Mouse (Mus musculus): ENCODE data around the gene Ube4b.
"Not testable (repeated sequence)": the region's sequence is repeated elsewhere in the genome, so short reads cannot be mapped to it uniquely, and the experiment has no call there.

The Ube4b gene

GRCm38 (mm10) chr4:149440576-149440975 lies 14.0 kb upstream of the Ube4b start:
- in situ Hi-C loops (cut with MboI, MseI) = no loop called here

GRCm38 (mm10) chr4:149431887-149432286 lies 5.3 kb upstream of the Ube4b start:
- in situ Hi-C loops (cut with MboI, MseI) = not testable (repeated sequence)

DNA sequence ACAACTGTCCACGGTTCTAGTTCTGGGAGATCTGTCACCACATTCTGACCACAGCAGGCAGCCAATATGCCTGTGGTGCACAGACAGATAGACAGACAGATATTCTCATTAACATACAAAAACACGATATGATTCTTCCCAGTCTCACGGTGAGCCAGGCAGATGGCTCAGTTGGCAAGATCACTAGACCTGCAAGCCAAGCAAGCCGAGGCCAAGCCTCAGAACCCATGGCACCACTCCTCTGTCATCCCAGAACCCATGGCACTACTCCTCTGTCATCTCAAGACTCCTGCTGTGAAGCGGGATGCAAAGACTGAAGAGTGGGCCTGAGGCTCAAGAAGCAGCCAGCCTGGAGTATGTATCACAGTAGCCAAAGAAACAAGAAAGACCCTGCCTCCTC lies 3.0 kb upstream of the Ube4b start:
- in situ Hi-C loops (cut with MboI, MseI) = no loop called here

DNA sequence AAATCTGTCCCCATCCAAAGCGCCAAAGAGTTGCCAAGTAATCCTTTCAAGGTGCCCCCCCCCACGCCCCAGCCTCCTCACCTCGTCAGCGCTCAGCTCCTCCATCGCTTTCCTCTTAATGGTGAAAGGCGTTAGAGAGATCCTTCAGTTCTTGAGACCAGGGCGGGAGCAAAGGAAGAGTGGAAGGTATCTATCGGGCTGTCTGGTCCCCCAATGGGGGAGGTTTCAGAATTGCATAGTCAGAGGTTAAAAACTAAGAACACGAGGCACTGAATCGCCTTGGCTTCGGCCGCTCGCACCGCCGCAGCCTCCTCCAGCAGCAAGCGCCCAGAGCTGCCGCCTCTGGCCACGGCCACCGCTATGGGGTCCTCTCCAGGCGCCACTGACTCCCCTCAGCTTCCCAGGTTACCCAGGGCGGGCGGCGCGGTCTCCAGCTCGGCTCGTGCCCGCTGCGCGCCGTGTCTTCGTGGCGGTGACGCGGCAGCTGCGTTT lies 702 bp downstream of the Ube4b start:
- in situ Hi-C loops (cut with MboI, MseI) = no loop called here

DNA sequence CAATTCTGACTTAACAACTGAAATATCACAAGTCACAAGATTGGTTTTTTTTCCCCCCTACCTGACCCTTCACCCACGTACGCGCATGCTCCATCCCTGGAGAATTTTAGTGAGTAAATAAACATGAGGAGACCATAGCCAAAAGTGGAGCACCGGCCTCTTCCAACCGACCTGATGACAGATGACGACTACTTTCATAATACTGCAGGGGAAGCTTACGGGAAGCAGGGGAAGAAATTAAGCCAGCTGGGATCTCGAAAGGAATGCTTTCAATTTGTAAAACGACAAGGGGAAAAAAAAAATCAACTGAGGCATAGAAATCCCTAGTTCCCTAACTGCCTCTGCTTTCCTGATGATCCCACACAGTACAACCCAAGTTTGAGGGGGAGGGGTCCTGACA lies 1.8 kb downstream of the Ube4b start:
- in situ Hi-C loops (cut with MboI, MseI) = no loop called here

DNA sequence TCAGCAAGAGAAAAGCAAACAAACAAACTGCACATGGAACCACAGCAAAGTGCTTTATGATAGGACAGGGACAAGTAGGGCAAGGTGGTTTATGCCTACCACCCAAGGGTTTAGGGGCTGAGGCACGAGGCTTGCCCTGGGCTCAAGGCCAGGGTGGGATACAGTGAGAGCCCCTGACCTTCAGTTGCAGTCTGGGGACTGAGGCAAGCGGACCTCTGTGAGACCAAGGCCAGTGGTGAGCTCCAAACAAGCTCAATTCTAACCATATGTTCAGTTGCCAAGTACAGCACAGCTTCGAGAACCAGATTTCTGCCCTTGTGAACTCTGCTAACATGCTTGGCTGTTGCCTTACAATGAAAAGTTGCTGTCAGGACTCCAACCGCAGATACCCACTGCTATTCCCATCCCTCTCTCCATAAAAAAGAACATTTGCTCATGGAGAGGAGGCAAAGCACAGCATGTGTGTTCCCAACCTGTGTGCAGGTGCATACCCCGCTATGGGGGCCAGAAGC lies 8.6 kb downstream of the Ube4b start:
- in situ Hi-C loops (cut with MboI, MseI) = no loop called here

DNA sequence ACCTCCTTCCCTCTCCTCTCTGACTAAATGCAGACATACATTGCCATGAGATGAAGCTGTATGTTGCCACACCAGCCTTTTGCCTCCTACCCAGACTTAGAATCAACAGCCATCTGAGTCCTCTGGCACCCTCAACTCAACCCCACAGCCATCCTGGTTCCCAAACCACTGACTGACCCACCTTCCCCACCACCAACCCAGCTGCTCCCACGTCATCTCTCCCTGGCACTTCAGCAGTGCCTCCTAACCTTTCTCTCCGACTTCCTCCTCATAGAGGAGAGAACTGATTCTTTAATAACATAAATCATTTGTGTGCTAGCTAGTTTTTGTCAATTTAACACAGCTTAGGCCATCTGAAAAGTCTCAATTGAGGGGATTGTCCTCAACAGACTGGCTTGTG lies 9.6 kb downstream of the Ube4b start:
- in situ Hi-C loops (cut with MboI, MseI) = no loop called here

DNA sequence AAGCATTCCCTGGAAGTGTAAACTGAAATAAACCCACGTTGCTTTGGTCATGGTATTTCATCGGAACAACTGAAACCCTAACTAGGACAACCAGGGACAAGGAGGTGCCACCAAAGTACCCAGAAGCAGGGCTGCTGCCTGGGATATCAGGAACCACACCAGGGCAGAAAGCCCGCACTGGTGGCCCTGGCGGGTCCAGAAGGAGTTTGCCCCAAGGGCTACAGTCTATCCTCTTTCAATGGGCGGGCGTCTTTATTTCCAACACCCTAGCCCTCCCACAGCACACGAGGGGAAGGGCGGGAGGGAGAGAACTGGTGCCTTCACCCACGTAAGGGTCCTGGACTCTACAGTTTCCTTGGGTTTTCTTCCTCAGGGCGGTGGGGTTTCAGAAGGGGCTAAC lies 10.1 kb downstream of the Ube4b start:
- in situ Hi-C loops (cut with MboI, MseI) = no loop called here

DNA sequence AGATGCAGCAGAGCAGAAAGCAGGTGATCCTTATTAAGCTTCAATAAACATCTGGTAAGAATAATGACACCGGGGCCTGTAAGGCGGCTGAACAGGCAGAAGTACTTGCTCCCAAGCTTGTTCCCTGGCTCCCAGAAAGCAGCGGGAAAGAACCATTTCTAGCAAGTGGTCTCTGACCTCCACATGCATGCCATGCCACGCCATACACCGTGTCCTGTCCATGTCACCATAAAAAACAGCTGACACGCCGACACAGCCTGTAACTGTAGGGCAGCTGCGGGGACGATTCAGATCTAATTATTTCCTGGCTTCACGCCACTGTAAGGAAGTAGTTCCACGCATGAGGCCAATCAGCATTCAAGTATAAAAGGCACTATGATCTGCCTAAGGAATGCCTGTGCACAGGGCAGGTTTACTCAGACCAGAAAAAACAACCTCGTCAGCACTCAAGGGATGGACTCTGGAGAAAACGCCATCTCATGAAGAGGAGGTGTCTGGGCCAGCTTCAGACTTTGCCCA lies 10.8 kb downstream of the Ube4b start:
- in situ Hi-C loops (cut with MboI, MseI) = no loop called here

DNA sequence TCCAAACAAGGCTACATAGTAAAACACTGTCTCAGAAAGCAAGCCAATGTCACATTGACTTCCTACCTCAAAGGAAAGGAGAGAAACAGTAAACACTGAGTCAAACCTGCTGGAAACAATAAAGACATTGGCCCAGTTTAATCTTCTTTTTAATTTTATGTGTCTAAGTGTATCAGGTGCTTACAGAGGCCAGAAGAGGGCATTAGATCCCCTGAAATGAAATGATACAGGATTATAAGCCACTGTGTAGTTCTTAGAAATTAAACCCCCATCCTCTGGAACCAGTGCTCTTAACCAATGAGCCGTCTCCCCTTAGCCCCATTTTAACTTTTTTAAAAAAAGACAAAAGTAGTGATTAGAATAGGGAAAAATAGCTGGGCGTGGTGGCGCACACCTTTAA lies 12.3 kb downstream of the Ube4b start:
- in situ Hi-C loops (cut with MboI, MseI) = no loop called here

DNA sequence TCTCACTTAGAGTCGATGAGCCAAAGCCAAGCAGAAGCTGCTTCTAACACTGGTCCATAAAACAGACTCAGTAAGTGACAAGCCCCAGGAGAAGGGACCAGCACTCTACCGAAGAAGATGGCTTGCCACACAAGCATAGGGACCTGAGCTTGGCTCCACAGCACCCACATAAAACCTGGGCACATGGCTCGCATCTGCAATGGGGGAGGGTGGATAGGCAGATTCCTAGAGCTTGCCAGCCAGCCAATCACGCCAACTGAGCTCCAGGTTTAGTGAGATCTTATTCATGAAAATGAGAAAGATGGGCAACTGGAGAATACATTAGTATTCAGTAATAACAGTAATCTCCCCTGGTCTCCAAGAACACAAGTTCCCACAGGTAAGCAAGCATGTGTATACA lies 16.8 kb downstream of the Ube4b start:
- in situ Hi-C loops (cut with MboI, MseI) = no loop called here

- in situ Hi-C loops (cut with MboI, MseI) = no loop called here
Observed at GRCm38 (mm10) chr4:149408331-149408730, 18.2 kb downstream of the Ube4b start.

- in situ Hi-C loops (cut with MboI, MseI) = no loop called here
Observed at GRCm38 (mm10) chr4:149407461-149407860, 19.1 kb downstream of the Ube4b start.

GRCm38 (mm10) chr4:149405713-149406443 lies 20.7 kb downstream of the Ube4b start:
- in situ Hi-C loops (cut with MboI, MseI) = no loop called here

GRCm38 (mm10) chr4:149404640-149405465 lies 21.7 kb downstream of the Ube4b start:
- in situ Hi-C loops (cut with MboI, MseI) = no loop called here

- in situ Hi-C loops (cut with MboI, MseI) = no loop called here
Observed at GRCm38 (mm10) chr4:149403037-149403436, 23.5 kb downstream of the Ube4b start.

DNA sequence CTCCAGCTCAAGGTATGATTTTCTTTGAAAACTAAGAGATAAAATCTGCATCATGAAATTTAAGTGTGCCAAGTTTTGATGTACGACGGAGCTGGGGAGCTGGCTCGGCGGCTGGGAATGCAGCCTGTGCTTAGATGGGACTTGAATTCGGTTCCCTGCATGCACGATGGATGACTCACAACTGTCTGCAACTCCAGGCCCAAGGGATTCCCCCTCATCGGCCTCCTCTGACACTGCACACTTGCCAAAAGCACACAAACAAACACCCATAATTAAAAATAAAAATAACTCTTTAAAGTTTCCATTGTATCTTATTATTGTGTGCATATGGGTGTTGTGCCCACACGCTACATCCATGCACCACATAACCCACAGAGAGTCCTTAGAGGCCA lies 25.0 kb downstream of the Ube4b start:
- in situ Hi-C loops (cut with MboI, MseI) = no loop called here

- in situ Hi-C loops (cut with MboI, MseI) = no loop called here
Observed at GRCm38 (mm10) chr4:149400878-149401590, 25.5 kb downstream of the Ube4b start.

DNA sequence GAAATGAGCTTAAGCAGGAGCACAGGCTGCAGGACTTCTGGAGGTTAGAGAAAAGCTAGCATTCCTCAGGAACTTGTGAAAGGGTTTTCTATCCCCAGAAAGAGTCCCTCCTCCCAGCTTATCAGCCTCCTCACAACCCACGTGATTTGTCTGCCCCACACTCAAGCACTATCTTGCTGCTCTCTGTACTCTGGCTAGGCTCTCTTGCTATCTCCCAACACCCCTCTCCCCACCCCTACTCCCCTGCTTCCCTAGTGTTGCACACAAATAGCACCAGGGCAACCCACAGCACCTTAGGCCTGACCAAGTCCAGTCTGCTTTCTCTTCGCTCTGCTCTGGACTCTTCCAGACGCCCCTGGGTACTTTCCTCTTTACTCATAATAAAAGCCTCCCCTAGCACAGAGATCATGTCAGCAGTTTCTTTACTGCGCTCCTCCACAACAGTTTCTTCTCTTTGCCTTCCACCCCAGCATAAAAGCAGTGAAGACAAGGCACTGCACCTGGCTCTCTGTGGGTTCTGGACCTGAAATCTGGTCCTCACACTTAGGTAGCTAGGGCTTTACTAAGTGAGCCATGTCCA lies 27.1 kb downstream of the Ube4b start:
- in situ Hi-C loops (cut with MboI, MseI) = no loop called here

DNA sequence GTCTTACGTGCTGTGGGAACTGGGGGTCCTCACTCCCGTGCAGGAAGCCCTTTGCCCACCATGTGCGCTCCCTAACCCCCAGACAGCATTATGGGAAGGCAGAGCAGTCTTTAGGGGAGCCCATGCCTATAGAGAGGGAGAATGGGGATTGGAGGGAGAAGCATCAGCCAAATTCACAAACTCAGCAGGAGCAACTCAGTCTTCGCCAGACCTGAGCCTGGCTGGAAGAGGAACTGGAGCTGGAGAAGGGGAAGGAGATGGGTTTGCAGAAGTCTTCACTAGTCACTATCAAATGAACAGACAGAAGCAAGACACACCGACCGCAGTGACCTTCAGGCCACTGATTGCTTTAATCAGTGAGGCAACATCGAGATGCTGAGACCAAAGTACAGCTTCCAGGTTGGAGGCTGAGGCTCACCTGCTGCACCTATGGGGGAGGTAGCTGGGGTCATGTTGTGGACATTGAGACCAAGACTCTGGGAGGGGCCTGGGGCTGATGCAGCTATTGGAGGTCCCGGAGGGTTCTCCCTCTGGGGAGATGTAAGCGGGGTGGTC lies 28.3 kb downstream of the Ube4b start:
- in situ Hi-C loops (cut with MboI, MseI) = no loop called here

Measured in T-helper 1 cell (primary cell).